Mouse (Mus musculus): ENCODE measurements around the gene Btnl9. TPM values are rescaled to one million over a fixed set of nuclear protein-coding genes. Genes with fewer than 3 reads are reported as not detected.
"Not testable (repeated sequence)": the region's sequence is repeated elsewhere in the genome, so short reads cannot be mapped to it uniquely, and the experiment has no call there.

Gene Btnl9
- polyA plus RNA-seq, 1 experiment: not detected

DNA sequence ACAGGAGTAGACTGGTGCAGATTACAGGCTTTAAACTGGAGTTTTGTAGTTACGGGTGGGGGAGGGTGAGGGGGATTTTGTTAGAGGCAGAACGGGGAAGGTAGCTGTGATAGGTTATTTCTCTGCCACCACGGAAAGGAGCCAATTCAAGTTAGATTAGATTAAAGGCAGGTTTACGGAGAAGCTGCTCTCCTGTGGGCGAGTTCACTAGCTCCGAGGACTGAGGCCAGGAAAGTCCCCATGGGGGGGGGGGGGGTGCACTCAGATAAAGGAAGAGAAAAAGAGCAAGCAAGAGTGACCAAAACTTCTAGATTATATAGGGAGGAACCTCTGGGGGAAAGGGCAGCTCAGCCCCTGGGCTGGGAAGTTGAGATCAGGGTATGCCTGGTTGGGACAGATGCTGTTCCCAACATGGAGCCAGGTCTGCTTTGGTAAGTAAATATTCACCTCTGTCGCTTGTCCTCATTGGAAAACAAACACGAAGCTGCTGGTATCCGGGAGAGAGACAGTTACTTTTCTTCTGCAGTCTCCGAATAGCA lies 15.6 kb upstream of the Btnl9 start:
- peaks cover 42% of the 10 kb centered on the region for H3K79me3 ChIP-seq (ENCODE audit: low read depth)
- peaks cover 14% of the 10 kb centered on the region for H3K36me3 ChIP-seq (ENCODE audit: control insufficient read depth, insufficient read depth)
- H3ac ChIP-seq (ENCODE audit: control insufficient read depth, insufficient read length, low read depth): peak overlapping the region; percentile 89
- TF ChIP-seq MAX (IDR thresholded peaks at IDR 0.05): no peak
- no peak for TF ChIP-seq FOSL1 (IDR thresholded peaks at IDR 0.05; ENCODE audit: insufficient read depth, low read length, poor library complexity, severe bottlenecking)
- TF ChIP-seq USF1 (IDR thresholded peaks at IDR 0.05; ENCODE audit: low read depth): no peak
- no peak for TF ChIP-seq CEBPB (IDR thresholded peaks at IDR 0.05; ENCODE audit: low read depth)
- TF ChIP-seq MYOG (IDR thresholded peaks at IDR 0.05; ENCODE audit: control insufficient read depth, extremely low read depth, insufficient read length): no peak
- TF ChIP-seq MYOD1 (IDR thresholded peaks at IDR 0.05; ENCODE audit: control insufficient read depth, insufficient read length, low read depth): no peak
- no peak for TF ChIP-seq CTCF (IDR thresholded peaks at IDR 0.05; ENCODE audit: control insufficient read depth, insufficient read depth, insufficient read length)
- H3K4me3 ChIP-seq (ENCODE audit: insufficient read depth, poor library complexity, severe bottlenecking): peak overlapping the region; percentile 68
- H3K27me3 ChIP-seq (ENCODE audit: control insufficient read depth, insufficient read depth, insufficient read length): no peaks in the 10 kb centered on the region
- peaks cover 58% of the 10 kb centered on the region for H3K79me2 ChIP-seq (ENCODE audit: control insufficient read depth, insufficient read depth)

- H3K79me2 ChIP-seq (ENCODE audit: control insufficient read depth, insufficient read depth): peaks cover 53% of the 10 kb centered on the region
- peak overlapping the region; percentile 68 for H3K4me3 ChIP-seq (ENCODE audit: insufficient read depth, poor library complexity, severe bottlenecking)
- peaks cover 38% of the 10 kb centered on the region for H3K79me3 ChIP-seq (ENCODE audit: low read depth)
- H3K27me3 ChIP-seq (ENCODE audit: control insufficient read depth, insufficient read depth, insufficient read length): no peaks in the 10 kb centered on the region
- H3ac ChIP-seq (ENCODE audit: control insufficient read depth, insufficient read length, low read depth): peak overlapping the region; percentile 54
- no peak for TF ChIP-seq MAX (IDR thresholded peaks at IDR 0.05)
- TF ChIP-seq FOSL1 (IDR thresholded peaks at IDR 0.05; ENCODE audit: insufficient read depth, low read length, poor library complexity, severe bottlenecking): no peak
- TF ChIP-seq CTCF (IDR thresholded peaks at IDR 0.05; ENCODE audit: control insufficient read depth, insufficient read depth, insufficient read length): no peak
- no peak for TF ChIP-seq MYOG (IDR thresholded peaks at IDR 0.05; ENCODE audit: control insufficient read depth, extremely low read depth, insufficient read length)
- no peak for TF ChIP-seq MYOD1 (IDR thresholded peaks at IDR 0.05; ENCODE audit: control insufficient read depth, insufficient read length, low read depth)
- TF ChIP-seq USF1 (IDR thresholded peaks at IDR 0.05; ENCODE audit: low read depth): no peak
- TF ChIP-seq CEBPB (IDR thresholded peaks at IDR 0.05; ENCODE audit: low read depth): no peak
- H3K36me3 ChIP-seq (ENCODE audit: control insufficient read depth, insufficient read depth): peaks cover 9% of the 10 kb centered on the region
Observed at GRCm38 (mm10) chr11:49202071-49202470, 15.1 kb upstream of the Btnl9 start.

DNA sequence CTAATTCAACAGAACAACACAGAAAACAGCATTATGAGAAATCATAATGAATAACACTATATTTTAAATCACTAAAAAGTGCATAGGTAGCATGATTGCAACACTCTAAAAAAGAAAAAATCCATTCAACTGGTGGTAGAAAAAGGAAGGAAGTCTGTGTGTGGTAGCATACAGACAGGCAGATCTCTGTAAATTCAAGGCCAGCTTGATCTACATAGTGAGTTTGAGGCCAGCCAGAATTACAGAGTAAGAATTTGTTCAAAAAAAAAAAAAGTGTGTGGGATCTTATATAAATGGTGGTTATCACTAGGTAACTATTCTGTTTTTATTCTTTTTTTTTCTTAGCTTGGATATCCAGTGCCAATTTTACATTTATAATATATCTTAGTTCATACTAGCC lies 14.2 kb upstream of the Btnl9 start:
- no peak for TF ChIP-seq MAX (IDR thresholded peaks at IDR 0.05)
- TF ChIP-seq FOSL1 (IDR thresholded peaks at IDR 0.05; ENCODE audit: insufficient read depth, low read length, poor library complexity, severe bottlenecking): no peak
- no peak for TF ChIP-seq USF1 (IDR thresholded peaks at IDR 0.05; ENCODE audit: low read depth)
- no peak for TF ChIP-seq CEBPB (IDR thresholded peaks at IDR 0.05; ENCODE audit: low read depth)
- TF ChIP-seq MYOD1 (IDR thresholded peaks at IDR 0.05; ENCODE audit: control insufficient read depth, insufficient read length, low read depth): no peak
- no peak for TF ChIP-seq MYOG (IDR thresholded peaks at IDR 0.05; ENCODE audit: control insufficient read depth, extremely low read depth, insufficient read length)
- no peak for TF ChIP-seq CTCF (IDR thresholded peaks at IDR 0.05; ENCODE audit: control insufficient read depth, insufficient read depth, insufficient read length)
- Histone ChIP-seq H3K79me3 (ENCODE audit: low read depth) (peaks cover 29% of the 10 kb centered on the region), H3K4me3 (ENCODE audit: insufficient read depth, poor library complexity, severe bottlenecking) (no peak overlapping the region), H3ac (ENCODE audit: control insufficient read depth, insufficient read length, low read depth) (no peak overlapping the region), H3K79me2 (ENCODE audit: control insufficient read depth, insufficient read depth) (peaks cover 44% of the 10 kb centered on the region), H3K27me3 (ENCODE audit: control insufficient read depth, insufficient read depth, insufficient read length) (no peaks in the 10 kb centered on the region), H3K36me3 (ENCODE audit: control insufficient read depth, insufficient read depth) (peaks cover 1% of the 10 kb centered on the region)

GRCm38 (mm10) chr11:49200666-49201065 lies 13.7 kb upstream of the Btnl9 start:
- peaks cover 24% of the 10 kb centered on the region for H3K79me3 ChIP-seq (ENCODE audit: low read depth)
- no peak overlapping the region for H3ac ChIP-seq (ENCODE audit: control insufficient read depth, insufficient read length, low read depth)
- no peak for TF ChIP-seq CEBPB (IDR thresholded peaks at IDR 0.05; ENCODE audit: low read depth)
- no peak for TF ChIP-seq CTCF (IDR thresholded peaks at IDR 0.05; ENCODE audit: control insufficient read depth, insufficient read depth, insufficient read length)
- no peak for TF ChIP-seq MYOD1 (IDR thresholded peaks at IDR 0.05; ENCODE audit: control insufficient read depth, insufficient read length, low read depth)
- TF ChIP-seq USF1 (IDR thresholded peaks at IDR 0.05; ENCODE audit: low read depth): no peak
- TF ChIP-seq FOSL1 (IDR thresholded peaks at IDR 0.05; ENCODE audit: insufficient read depth, low read length, poor library complexity, severe bottlenecking): no peak
- TF ChIP-seq MAX (IDR thresholded peaks at IDR 0.05): no peak
- TF ChIP-seq MYOG (IDR thresholded peaks at IDR 0.05; ENCODE audit: control insufficient read depth, extremely low read depth, insufficient read length): no peak
- H3K36me3 ChIP-seq (ENCODE audit: control insufficient read depth, insufficient read depth): no peaks in the 10 kb centered on the region
- no peak overlapping the region for H3K4me3 ChIP-seq (ENCODE audit: insufficient read depth, poor library complexity, severe bottlenecking)
- peaks cover 39% of the 10 kb centered on the region for H3K79me2 ChIP-seq (ENCODE audit: control insufficient read depth, insufficient read depth)
- H3K27me3 ChIP-seq (ENCODE audit: control insufficient read depth, insufficient read depth, insufficient read length): no peaks in the 10 kb centered on the region

DNA sequence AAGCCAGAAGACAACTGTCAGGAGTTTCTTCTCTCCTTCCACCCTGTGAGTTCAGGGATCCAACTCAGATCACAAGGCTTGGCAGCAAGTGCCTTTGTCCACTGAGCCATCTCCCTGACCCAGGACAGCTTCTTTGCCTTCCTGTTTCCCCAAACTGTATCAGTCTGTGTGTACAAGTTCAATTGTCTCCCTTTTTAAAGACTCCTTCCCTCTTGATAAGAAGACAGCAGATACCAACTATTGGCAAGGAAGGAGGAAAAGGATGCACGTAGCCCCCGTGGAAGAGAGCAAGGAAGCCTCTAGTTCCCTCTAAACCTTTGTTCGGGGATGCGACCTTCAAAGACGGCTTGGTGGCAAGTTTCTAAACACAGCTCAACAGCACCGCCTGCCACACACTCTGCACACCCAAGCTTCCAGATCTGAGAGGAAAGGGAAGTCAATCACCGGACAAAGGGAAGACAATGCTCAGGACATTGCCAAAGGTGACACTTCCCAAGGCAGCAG lies 8.9 kb upstream of the Btnl9 start:
- TF ChIP-seq MYOG (IDR thresholded peaks at IDR 0.05; ENCODE audit: control insufficient read depth, extremely low read depth, insufficient read length) (no peak), CTCF (IDR thresholded peaks at IDR 0.05; ENCODE audit: control insufficient read depth, insufficient read depth, insufficient read length) (no peak), USF1 (IDR thresholded peaks at IDR 0.05; ENCODE audit: low read depth) (no peak), MYOD1 (IDR thresholded peaks at IDR 0.05; ENCODE audit: control insufficient read depth, insufficient read length, low read depth) (no peak), FOSL1 (IDR thresholded peaks at IDR 0.05; ENCODE audit: insufficient read depth, low read length, poor library complexity, severe bottlenecking) (no peak), CEBPB (IDR thresholded peaks at IDR 0.05; ENCODE audit: low read depth) (no peak), MAX (IDR thresholded peaks at IDR 0.05) (no peak)
- H3K79me3 ChIP-seq (ENCODE audit: low read depth): peaks cover 1% of the 10 kb centered on the region
- H3K27me3 ChIP-seq (ENCODE audit: control insufficient read depth, insufficient read depth, insufficient read length): no peaks in the 10 kb centered on the region
- H3K36me3 ChIP-seq (ENCODE audit: control insufficient read depth, insufficient read depth): no peaks in the 10 kb centered on the region
- no peak overlapping the region for H3ac ChIP-seq (ENCODE audit: control insufficient read depth, insufficient read length, low read depth)
- no peaks in the 10 kb centered on the region for H3K79me2 ChIP-seq (ENCODE audit: control insufficient read depth, insufficient read depth)
- H3K4me3 ChIP-seq (ENCODE audit: insufficient read depth, poor library complexity, severe bottlenecking): no peak overlapping the region

DNA sequence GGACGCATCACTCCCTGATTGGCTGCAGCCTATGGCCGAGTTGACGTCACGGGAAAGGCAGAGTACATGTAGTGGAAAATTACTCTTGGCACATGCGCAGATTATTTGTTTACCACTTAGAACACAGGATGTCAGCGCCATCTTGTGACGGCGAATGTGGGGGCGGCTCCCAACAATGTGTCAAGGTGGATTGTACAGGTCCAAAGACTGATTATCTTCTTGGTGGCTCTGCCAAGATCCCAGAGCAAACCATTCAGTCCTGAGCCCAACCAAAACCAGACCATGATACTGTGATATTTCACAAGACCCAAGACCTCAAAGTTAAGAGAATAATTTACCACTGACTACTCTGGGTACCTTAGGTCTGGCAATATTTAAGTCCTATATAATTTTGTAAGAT lies 7.8 kb upstream of the Btnl9 start:
- H3K4me3 ChIP-seq (ENCODE audit: insufficient read depth, poor library complexity, severe bottlenecking); H3K79me2 ChIP-seq (ENCODE audit: control insufficient read depth, insufficient read depth); H3K27me3 ChIP-seq (ENCODE audit: control insufficient read depth, insufficient read depth, insufficient read length); H3K79me3 ChIP-seq (ENCODE audit: low read depth); H3K36me3 ChIP-seq (ENCODE audit: control insufficient read depth, insufficient read depth); H3ac ChIP-seq (ENCODE audit: control insufficient read depth, insufficient read length, low read depth): not testable (repeated sequence)

Measured in C2C12 (cell line).